Mouse (Mus musculus) bone marrow macrophage, adult 2 months (primary cell): ENCODE measurements around the gene Ppfia2. TPM values are rescaled to one million over a fixed set of nuclear protein-coding genes. Genes with fewer than 3 reads are reported as not detected.

Experiments used
- H3K27ac ChIP-seq: 2 replicates; pipeline ENCODE4 v1.5.1; 2012; ENCODE audit warnings: low read depth, low read length; ENCODE audit not compliant: insufficient read depth
- H3K4me1 ChIP-seq: 2 replicates; pipeline ENCODE4 v1.6.1; 2012; ENCODE audit warnings: low read length; ENCODE audit not compliant: control insufficient read depth, insufficient read depth
- H3K4me3 ChIP-seq: 2 replicates; pipeline ENCODE4 v1.5.1; 2012; ENCODE audit warnings: mild to moderate bottlenecking, low read length, moderate library complexity; ENCODE audit not compliant: insufficient read depth
- CTCF ChIP-seq: IDR thresholded peaks from 2 replicates; pipeline ENCODE4 v1.5.1; 2012; ENCODE audit warnings: low read depth, mild to moderate bottlenecking, low read length, moderate library complexity
- POLR2A ChIP-seq: IDR thresholded peaks from 2 replicates; pipeline ENCODE4 v1.6.1; 2012; ENCODE audit warnings: mild to moderate bottlenecking, low read depth, low read length, borderline replicate concordance
- polyA plus RNA-seq: library from polyadenylated mRNA; stranded (reverse); fragments of >200 nt; gene quantifications from 2 replicates; pipeline ENCODE4 v1.2.4, GENCODE M21; 2012; ENCODE audit not compliant: missing spikeins, insufficient read depth, insufficient read length

Ppfia2 gene
- polyA plus RNA-seq, 1 experiment, result not detected

GRCm38 (mm10) chr10:106590944-106591343 lies 120.8 kb downstream of the Ppfia2 start:
- no peak overlapping the region for H3K4me3 ChIP-seq
- no peaks in the 10 kb centered on the region for H3K4me1 ChIP-seq
- TF ChIP-seq POLR2A (no peak), CTCF (no peak)
- H3K27ac ChIP-seq, result no peak overlapping the region

- no peaks in the 10 kb centered on the region for H3K4me1 ChIP-seq
- TF ChIP-seq POLR2A, result no peak
- no peak for TF ChIP-seq CTCF
- no peak overlapping the region for H3K27ac ChIP-seq
- H3K4me3 ChIP-seq, result no peak overlapping the region
These were observed 126.8 kb downstream of the Ppfia2 start for GRCm38 (mm10) chr10:106596976-106597375.

GRCm38 (mm10) chr10:106603319-106603898 lies 133.3 kb downstream of the Ppfia2 start:
- Histone ChIP-seq H3K27ac (no peak overlapping the region), H3K4me1 (no peaks in the 10 kb centered on the region), H3K4me3 (no peak overlapping the region)
- no peak for TF ChIP-seq POLR2A
- no peak for TF ChIP-seq CTCF

- no peak for TF ChIP-seq POLR2A
- no peak for TF ChIP-seq CTCF
- Histone ChIP-seq H3K27ac (no peak overlapping the region), H3K4me1 (no peaks in the 10 kb centered on the region), H3K4me3 (no peak overlapping the region)
These were observed 139.2 kb downstream of the Ppfia2 start for GRCm38 (mm10) chr10:106609177-106609981.

GRCm38 (mm10) chr10:106610222-106610621 lies 140.1 kb downstream of the Ppfia2 start:
- H3K4me3 ChIP-seq, result no peak overlapping the region

GRCm38 (mm10) chr10:106618194-106618593 lies 148.1 kb downstream of the Ppfia2 start:
- Histone ChIP-seq H3K4me1 (no peaks in the 10 kb centered on the region), H3K4me3 (no peak overlapping the region), H3K27ac (no peak overlapping the region)
- TF ChIP-seq POLR2A (no peak), CTCF (no peak)

More at GRCm38 (mm10) chr10:106610222-106610621, 140.1 kb downstream of the Ppfia2 start:
- TF ChIP-seq CTCF, result no peak
- TF ChIP-seq POLR2A, result no peak
- no peak overlapping the region for H3K27ac ChIP-seq
- no peaks in the 10 kb centered on the region for H3K4me1 ChIP-seq

GRCm38 (mm10) chr10:106620952-106621351 lies 150.8 kb downstream of the Ppfia2 start:
- H3K4me3 ChIP-seq, result no peak overlapping the region
- H3K27ac ChIP-seq, result no peak overlapping the region
- H3K4me1 ChIP-seq, result no peaks in the 10 kb centered on the region
- TF ChIP-seq CTCF (no peak), POLR2A (no peak)

- TF ChIP-seq POLR2A (no peak), CTCF (no peak)
- H3K27ac ChIP-seq, result no peak overlapping the region
These were observed 153.2 kb downstream of the Ppfia2 start for GRCm38 (mm10) chr10:106623342-106623741.

GRCm38 (mm10) chr10:106632171-106632935 lies 162.2 kb downstream of the Ppfia2 start:
- Histone ChIP-seq H3K4me3 (no peak overlapping the region), H3K4me1 (no peaks in the 10 kb centered on the region), H3K27ac (no peak overlapping the region)
- TF ChIP-seq POLR2A, result no peak
- no peak for TF ChIP-seq CTCF

More at GRCm38 (mm10) chr10:106623342-106623741, 153.2 kb downstream of the Ppfia2 start:
- H3K4me3 ChIP-seq, result no peak overlapping the region
- no peaks in the 10 kb centered on the region for H3K4me1 ChIP-seq
